Mouse (Mus musculus) spleen, postnatal 14 days (tissue): ENCODE results near the gene Olfr1218.
"Not testable (repeated sequence)": the region's sequence is repeated elsewhere in the genome, so short reads cannot be mapped to it uniquely, and the experiment has no call there.

Experiments
- DNase-seq, 2 experiments: peaks; one replicate each; pipeline ENCODE4 v3.0.0; 2021 to 2022; ENCODE audit warnings: low spot score in 2 of 2

The Olfr1218 gene

DNA sequence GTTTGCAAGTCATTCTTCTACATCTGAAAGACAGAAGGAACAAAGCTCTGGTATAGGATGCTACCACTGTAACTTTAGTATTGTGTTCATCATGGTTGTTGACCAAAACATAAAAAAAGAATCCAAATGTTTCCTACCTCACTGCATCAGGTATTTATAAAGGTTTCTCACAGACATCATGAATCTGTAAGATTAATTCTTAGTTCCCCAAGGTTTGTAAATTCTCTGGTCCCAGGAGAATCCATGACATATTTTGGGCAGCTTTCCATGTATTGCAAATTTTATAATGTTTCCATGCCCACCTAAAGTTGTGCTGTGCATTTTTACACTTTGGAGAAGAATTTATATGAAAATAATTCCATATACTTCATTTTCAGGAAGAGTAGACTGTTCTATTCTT is at the start of gene Olfr1218:
Gene Olfr1218 (minus strand): TSS at position 101 of the 400 bp plus-strand sequence.
- DNase-seq, result no peak

DNA sequence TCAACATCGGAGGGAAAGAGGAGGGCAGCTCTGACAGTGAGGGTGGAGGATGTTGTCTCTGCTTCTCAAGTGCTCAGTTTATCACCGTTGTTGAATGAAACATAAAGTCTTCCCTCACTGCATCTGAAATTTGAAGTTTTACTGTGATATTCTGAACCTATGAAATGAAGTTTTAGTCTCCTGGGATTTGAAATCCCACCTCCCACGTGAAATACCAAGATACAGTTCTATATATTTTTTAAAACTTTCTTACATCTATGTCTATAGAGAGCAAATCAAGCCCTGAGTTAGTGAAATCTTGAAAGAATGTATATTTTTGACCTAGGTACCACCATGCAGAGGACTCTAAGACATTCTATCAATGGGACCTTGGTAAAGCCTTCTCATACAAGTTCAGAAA is 45.7 kb upstream of the Olfr1218 start, which contains the start of gene Olfr1220:
Gene Olfr1220 (minus strand): TSS at position 101 of the 400 bp plus-strand sequence.
- no peak for DNase-seq

DNA sequence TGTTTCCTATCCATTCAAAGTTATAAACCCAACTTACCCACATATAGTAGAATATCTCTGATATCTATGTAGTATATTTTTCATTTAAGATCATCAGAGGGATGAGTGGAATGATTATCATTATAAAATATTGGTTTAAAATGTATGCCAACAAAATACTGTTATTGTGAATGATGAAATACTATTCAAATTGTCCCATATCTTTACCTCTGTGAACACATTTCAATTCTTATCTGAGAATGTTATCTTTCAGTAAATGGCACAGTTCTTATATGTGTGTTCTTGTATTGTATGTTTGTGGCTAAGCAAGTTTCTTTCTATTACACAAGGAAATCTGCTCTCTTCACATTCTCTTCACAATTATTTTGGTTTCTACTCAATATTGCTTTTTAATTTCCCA is 44.7 kb upstream of the Olfr1218 start:
- DNase-seq, result no peak

DNA sequence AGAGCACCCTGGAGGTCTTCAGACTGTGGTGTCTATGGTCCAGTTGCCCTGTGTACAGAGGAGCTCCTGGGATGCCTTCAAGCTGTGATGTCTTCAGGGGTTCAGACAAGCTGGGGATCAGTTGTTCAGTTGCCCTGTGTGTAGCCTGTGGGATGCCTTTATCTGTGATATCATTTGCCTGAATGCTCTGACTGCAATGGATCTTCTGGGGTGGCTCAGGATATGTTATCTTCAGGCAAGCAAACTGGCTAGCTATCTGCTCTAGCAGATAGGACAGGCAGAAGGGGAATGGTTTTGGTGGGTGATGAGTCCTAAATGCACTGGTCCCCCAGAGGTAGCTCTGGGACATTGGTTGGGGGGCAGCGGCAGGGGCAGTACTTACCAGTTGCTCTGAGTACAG is 32.9 kb upstream of the Olfr1218 start:
- DNase-seq, result no peak

DNA sequence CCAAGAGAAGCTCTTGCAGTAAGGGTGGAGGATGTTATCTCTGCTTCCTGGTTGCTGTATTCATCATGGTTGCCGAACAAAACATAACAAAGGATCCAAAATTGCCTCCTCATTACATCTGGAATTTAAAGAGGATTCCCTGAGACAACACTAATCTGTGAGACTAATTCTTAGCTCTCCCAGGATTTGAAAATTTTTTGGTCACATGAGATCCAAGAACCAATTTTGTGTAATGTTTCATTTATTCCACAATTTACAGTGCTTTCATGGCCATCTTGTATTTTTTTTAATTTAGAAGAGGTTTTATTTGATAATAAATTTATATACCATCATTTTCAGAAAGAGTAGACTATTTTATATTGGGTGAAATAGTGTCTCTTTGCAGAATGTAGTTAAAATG is 22.4 kb upstream of the Olfr1218 start, which contains the start of gene Olfr1219:
Gene Olfr1219 (minus strand): TSS at position 101 of the 400 bp plus-strand sequence.
- DNase-seq, result no peak

GRCm38 (mm10) chr2:89081487-89081886 is 20.5 kb upstream of the Olfr1218 start:
- no peak for DNase-seq

DNA sequence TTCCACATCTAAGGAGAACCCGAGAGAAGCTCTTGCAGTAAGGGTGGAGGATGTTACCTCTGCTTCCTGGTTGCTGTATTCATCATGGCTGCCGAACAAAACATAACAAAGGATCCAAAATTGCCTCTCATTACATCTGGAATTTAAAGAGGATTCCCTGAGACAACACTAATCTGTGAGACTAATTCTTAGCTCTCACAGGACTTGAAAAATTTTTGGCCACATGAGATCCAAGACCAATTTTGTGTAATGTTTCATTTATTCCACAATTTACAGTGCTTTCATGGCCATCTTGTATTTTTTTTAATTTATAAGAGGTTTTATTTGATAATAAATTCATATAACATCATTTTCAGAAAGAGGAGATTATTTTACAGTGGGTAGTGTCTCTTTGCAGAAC is 29.0 kb downstream of the Olfr1218 start, which contains the start of gene Olfr1217:
Gene Olfr1217 (minus strand): TSS at position 101 of the 400 bp plus-strand sequence.
- no peak for DNase-seq

DNA sequence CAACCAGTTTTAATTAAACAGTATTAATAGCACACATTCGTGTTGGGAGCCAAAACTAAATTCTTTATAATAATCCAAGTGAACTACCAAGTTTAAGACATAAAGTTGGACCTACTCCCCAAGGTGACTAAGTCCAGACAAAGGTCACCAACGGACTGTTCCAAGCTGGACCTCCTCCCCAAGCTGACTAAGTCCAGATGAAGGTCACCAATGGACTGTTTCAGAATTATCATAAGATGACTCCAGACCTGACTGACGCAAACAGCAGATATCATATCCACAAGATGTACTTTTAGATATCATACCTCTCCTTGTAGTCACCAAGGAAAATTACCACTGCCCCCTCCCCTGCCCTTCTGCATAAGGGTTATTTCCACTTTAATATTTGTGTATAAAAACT is 39.6 kb downstream of the Olfr1218 start:
- DNase-seq, result not testable (repeated sequence)

DNA sequence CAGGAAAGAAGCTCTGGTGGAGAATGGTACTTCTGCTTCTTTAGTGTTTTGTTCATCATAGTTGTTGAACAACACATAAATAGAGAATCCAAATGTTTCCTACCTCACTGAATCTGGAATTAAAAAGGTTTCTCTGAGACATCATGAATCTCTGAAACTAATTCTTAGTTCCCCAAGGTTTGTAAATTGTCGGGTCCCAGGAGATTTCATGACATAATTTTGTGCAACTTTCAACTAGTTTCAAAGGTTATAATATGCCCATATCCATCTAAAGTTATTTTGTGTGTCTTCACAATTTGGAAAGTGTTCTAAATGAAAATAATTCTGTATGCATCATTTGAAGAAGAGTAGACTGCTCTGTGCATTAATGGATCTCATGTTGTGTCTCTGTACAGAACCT is 42.7 kb downstream of the Olfr1218 start, which contains the start of gene Olfr1216:
Gene Olfr1216 (minus strand): TSS at position 101 of the 400 bp plus-strand sequence.
- no peak for DNase-seq

DNA sequence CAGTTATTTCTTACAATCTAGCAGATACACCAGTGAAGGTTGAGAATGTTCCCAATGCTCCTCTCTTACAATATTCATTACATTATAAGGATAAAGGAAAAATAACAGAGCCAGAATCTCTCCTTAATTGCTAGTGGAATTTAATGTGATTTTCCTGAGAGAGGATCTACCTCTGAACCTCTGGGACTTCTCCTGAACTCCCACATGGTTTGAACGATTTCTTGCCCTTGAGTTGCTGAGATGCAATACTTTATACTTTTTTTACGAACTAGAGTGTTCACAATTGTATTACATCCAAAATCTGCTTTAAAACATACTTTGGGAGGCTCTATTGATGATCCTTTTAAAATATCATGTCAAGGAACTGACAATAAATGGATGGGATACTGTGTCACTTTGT is 54.1 kb downstream of the Olfr1218 start, which contains the start of gene Olfr1215:
Gene Olfr1215 (minus strand): TSS at position 101 of the 400 bp plus-strand sequence.
- no peak for DNase-seq
